Mouse (Mus musculus): ENCODE results near the gene Slc38a6.

DNA sequence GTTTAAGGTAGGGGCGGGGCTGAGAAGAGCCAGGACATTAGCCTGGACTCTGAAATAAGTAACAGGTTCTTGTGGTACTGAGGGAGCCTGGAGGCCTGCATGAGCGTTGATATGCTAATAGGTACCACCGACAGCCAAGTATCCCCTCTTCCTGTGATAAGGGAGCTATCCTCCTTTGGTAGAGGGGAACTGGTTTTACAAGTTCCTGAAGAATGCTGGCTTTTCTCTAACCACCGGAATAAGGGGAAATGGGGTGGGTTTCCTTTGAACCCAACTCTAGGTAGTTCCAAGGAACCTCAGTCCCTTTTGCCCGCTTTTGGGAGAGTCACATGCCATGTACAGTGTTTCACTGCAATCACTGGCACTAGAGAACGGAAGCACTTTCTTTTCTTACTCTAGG lies 98.2 kb downstream of the Slc38a6 start:
- no peak for TF ChIP-seq EP300 (optimal IDR thresholded peaks at IDR 0.05)
- no peak for TF ChIP-seq CTCF (IDR thresholded peaks at IDR 0.05; ENCODE audit: low read depth)

All from stomach, postnatal 0 days (tissue).